Mouse (Mus musculus) NIH3T3 (cell line): Measurements from ENCODE around the gene Hrh2.

Experiments
- DNase-seq: peaks from one replicate; pipeline ENCODE4 v3.0.0-alpha.2; 2012; ENCODE audit warnings: low read depth

Hrh2 gene

DNA sequence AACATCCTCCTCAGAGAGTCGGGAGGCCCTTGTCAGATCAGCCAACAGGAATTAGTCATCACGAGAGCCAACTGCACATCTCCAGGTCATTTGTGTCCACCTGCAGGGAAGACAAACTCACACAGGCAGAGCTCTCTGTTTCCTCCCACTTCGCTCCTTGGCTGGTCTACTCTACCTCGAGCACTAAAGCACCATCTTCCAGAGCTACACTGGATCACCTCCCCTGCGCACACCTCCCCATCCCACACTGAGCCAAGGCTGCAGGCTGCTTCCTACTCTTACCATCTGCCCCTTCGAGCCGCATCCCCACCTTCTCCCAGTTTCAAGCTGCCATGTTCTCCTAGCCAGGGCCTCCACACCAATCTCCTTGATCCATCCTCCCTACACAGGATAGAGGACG lies 77.7 kb downstream of the Hrh2 start:
- no peak for DNase-seq

DNA sequence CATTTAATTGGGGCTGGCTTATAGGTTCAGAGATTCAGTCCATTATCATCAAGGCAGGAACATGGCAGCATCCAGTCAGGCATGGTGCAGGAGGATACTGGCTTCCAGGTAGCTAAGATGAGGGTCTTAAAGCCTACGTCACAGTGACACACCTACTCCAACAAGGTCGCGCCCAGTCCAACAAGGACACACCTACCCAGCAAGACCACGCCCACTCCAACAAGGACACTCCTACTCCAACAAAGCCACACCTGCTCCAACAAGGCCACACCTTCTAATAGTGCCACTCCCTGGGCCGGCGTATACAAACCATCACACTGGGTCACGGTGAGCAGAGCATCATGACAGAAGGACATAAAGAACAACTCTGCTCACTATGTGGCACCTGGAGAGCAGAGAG lies 80.1 kb downstream of the Hrh2 start:
- DNase-seq = no peak

DNA sequence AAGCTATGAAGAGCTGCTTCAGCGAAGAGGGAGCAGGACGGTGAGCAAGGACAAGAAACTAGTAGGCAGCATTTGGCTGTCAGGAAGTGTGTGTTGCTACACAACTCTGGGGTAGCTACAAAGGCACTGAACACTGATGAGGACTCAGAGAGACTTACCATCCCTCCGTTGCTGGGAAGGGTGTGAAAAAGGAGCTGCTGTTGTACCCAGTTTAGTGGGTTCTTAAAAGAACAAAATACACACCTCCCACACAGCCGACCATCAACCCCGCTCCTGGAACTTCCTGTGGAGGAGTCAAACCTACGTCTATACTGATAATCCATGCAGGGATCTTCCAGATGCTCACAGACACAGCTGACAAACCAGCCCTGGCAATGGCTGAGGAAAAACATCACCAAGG lies 85.5 kb downstream of the Hrh2 start:
- no peak for DNase-seq

DNA sequence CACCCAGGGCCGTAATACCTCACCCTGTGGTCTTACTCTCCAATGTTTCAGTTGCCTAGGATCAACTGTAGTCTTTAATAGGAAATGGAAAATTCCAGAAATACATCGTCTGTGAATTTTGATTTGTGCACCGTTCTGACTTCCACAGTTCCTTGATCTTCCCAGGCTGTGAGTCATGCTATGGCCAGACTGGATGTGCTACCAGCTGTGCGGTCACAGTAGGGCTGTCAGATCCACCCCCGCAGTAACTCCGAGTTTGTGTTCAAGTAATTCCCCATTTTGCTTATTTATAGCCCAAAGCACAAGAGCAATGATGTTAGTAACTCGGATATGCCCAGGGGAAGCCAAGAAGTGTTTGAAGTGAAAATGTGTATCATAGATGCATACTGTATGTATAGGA lies 88.4 kb downstream of the Hrh2 start:
- peak; percentile 69 for DNase-seq

DNA sequence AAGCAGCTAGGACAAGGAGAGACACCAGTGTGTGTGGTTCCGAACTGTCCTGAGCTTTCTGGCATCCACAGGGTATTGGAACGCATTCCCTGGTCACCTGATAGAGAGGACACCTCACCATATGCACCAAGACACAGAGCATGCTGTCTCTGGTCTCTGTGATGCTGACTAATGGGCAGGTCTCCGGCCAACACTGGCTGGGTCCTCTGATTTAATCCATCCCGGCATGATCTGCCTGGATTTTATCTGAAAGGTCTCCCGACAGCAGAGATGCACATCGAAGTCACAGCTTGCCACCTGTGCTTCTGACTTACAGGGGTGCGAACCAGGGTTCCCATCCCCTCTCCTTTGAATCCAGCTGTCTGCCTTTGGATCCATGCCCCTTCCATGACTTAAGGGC lies 89.2 kb downstream of the Hrh2 start:
- no peak for DNase-seq

DNA sequence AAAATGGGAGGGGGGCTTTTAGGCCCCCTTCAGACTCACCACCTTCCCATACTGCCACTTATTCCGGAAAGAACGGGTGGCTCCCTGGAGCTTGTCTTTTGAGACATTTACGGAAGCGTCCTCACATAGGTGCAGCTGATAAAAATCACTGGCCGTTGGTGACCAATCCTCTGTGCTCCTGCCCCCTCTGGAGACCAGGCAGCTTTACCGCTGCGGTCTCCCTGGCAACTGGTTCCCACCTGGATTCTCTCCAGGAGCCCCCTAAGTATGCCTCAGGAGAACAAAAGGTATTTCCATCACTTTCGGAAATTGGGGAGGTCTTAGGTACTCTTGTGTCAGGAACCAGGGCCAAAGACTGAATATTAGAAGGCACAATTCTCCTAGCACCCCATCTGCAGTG lies 89.7 kb downstream of the Hrh2 start:
- no peak for DNase-seq

DNA sequence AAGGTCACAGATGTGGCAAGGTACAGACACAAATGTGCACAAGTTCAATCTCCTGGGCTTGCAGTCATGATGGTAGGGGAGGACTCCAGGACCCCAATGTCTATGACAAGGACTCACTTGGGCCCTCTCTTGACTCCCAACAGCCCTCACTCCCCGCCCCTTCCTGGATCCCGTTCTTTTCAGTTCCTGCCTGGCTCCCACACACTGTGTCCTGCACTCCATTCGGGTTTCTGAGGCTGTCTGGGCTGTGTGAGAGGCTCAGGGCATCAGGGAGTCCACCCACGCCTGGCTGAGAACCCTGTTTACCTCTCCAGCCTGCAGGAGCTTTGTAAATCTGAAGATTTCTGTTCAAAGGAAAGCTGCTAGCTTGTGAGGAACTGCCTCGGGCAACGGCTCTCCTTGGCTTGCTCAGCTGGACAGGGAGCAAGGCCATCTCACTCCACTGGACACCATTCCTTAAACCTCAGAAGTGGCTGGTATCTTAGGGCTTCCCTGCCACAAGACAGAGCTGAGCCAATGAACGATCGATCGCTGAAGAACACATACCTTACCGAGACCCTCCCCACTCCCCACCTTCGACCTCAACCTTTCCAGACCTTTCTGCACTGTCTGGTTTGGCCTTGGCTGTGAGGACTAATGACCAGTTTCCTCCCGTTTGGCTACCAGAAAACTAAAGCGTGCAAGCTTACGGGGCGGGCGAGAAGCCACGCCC lies 90.4 kb downstream of the Hrh2 start:
- DNase-seq = no peak

DNA sequence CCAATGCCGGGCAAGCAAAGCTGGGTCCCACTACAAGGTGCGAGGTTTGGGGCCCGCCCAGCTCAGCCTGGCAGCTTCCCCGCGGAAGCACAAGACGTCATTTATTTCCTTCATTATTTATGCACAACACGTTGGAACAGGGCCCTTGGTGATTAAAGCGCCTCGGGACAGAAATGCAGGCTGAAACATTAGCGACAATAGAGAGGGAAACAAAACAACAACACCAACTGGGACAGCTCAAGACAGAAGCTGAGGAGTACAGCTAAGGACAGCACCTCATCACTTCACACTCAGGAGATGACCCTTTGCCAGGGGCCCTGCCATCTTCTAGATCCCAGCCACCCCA lies 90.9 kb downstream of the Hrh2 start:
- no peak for DNase-seq
